Mouse (Mus musculus): ENCODE results near the gene Klhdc9. TPM values are rescaled to one million over a fixed set of nuclear protein-coding genes. Genes with fewer than 3 reads are reported as not detected.

The Klhdc9 gene
- polyA plus RNA-seq (2017; shearing (Covaris generic)), result not detected

DNA sequence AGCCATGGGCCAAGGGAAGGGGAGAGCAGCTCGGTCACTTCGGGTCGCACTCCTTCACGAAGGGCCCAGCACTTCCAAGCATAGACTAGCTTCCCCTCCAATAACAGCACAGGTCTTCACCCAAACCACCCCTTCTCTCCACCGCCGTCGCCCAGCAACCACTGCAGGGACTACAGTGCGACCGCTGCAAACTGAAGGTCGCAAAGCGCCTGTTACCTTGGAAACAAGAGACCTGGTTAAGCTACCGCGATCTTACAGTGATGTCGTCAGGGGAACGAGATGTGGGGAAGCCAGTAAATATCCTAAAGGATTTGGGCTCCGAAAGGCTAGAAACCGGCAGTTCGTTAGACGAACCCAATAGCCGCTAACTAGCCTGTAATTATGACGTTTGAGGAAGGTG, at the start of gene Klhdc9:
Klhdc9 (minus strand) TSS at position 143 of the 400 bp plus-strand sequence.

DNA sequence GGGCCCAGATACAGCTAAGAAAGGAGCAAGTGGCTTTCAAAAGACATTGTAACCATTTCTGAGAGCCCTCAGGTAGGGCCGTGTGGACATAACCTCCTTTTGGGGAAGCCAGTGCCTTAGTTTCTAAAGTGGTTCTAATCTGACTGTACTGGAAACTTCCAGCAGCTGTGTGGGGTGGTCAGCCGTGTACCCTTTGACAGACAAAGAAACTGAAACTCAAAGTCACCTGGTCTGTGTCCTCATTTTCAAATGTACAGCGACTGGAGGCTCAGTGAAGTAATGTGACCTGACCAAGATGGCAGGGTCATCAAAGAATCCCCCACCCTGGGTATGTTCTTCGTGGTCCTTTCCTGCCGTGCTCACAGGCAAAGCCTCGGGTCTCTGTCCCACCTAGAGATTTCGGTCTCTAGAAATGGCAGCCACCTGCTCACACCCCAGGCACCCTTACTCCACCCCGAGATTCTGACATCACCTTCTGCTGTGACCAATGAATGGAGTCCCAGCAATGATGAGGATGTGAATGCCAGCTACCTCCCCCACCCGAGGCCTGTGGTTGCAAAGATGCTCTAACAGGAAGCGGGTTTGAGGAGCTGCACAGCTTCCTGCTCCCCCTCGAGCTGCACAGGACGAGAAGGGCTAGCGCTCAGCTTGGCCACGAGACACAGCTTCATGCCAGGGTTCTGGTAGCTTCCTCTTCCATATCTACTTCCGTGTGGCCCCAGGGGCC, 27.9 kb upstream of the Klhdc9 start, which contains the start of gene Arhgap30:
Arhgap30 (plus strand) TSS at position 579 of the 727 bp plus-strand sequence.

DNA sequence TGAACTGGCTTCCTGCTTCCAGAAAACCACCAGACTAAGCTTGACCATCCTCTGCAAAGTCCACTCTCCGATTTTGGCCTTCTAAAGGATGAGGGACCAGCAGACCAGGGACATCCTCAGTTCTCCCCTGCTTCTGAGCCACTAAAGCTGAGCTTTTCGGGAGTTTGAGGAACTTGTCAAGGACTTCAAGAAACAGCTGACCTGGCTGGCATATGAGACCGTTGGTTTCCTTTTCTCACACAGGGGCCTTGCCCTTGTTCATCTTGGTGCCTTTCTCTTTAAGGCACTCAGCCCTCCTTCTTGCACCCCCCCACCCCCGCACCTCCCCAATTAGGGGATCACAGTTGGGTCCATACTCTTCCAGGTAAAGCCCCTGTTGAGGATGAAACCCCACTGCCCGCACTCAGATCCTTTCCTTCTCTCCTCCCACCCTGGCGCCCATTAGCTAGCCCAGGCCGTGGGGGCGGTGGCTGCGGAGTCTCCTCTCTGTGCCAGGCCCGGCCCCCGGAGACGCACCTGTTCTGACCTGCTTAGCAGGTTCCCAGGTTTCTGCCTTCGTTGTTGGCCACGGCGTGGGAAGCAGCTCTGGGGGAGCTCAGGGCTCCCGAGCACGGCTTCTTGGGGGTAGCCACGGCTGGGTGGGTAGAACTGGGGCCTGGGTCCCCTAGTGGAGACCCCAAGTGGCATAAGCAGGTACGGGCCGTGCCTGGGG, 9.4 kb upstream of the Klhdc9 start, which contains the start of gene Nectin4:
Nectin4 (plus strand) TSS at position 255 of the 712 bp plus-strand sequence.

DNA sequence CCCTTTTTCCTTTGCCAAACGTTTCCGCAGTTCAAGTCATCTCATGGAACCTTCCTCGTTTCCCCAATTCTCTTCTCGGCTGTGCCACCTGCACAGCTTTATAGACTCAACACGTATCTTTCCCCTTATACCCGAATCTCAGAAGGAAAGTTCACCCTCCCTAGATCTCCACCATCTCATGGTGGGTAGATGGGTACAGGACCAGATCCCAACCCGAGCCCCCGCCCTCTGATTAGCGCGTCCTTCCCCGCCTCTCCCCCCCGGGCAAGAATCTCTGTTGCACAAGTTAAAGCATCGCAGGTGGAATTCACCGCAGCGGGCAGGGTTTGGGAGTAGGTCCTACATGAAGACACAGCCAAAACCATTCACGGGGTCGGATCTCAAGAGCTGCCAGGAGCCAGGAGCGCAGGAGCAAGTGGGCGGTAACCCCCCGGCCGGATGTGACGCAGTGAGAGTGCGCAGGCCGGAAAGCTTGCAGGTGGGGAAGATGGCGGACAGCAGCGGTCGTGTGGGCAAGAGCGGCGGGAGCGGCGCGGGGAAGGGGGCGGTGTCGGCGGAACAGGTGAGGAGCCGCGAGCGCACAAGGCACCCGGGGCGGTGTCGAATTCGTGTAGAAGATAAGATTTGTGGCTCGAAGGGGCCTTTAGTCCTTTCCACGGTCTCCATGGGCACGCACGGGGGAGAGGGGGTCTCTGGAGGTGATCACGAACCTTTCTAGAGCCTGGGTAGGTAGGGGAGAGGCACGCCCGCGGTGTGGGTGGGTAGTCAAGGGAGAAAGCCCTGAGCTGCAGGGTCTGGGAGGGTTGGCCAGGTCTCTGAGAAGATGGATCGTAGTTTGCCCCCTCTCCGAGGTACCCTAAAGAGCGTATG, 15.1 kb downstream of the Klhdc9 start, which contains the start of the genes Nit1 and Pfdn2:
Nit1 (minus strand) TSS at position 422 of the 870 bp plus-strand sequence.
Pfdn2 (plus strand) TSS at position 446 of the 870 bp plus-strand sequence.

DNA sequence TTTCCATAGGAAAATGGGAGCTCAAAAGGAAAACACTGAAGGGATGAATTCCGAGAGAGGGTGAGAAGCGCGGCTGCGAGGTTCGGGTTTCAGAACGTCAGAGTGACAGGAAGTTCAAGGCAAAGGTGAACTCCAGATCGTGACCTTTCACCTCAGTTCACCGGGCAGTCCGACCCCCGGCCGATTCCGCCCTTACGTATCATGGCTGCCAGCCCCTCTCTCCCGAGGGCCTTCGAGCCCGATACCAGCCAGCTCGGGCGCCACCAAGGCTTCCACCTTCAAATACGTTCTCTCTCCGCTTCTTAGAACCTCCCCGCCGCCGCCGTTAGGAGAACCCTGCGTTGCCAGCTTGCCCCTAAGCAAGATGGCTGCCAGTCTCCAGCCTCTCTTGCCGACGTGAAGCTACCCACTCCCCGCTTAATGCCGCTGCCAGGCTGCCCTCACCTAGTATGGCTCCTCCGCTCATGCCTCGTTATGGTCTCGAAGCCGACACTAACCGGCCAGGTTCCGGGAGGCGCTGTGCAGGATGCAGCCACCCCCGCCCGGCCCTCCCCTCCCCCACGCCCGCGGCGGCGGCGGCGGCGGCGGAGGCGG, 31.7 kb downstream of the Klhdc9 start, which contains the start of gene Dedd:
Dedd (plus strand) TSS at position 307 of the 594 bp plus-strand sequence.

Other genes with a start within 250 kb of the Klhdc9 start
- 1 to 10 TPM in 1 of 2 experiments, not detected in 1; 3.6 TPM for gene Cfap126, start 246.9 kb downstream of the Klhdc9 start, polyA plus RNA-seq (2017; shearing (Covaris generic))
- gene Sdhc, start 210.2 kb downstream of the Klhdc9 start, polyA plus RNA-seq (2017; shearing (Covaris generic)), result 100 to 1,000 TPM; 156 to 158 TPM
- gene Mpz, start 210.1 kb downstream of the Klhdc9 start, polyA plus RNA-seq (2017; shearing (Covaris generic)), result under 1 TPM in 1 of 2 experiments, not detected in 1; 0.36 TPM
- under 1 TPM in 1 of 2 experiments, not detected in 1; 0.17 TPM for gene Pcp4l1, start 164.5 kb downstream of the Klhdc9 start, polyA plus RNA-seq (2017; shearing (Covaris generic))
- 1 to 10 TPM in 1 of 2 experiments, under 1 TPM in 1; 0.27 to 1.2 TPM for gene Nr1i3, start 146.8 kb downstream of the Klhdc9 start, polyA plus RNA-seq (2017; shearing (Covaris generic))
- 10 to 100 TPM; 29.9 to 43.7 TPM for gene Tomm40l, start 138.3 kb downstream of the Klhdc9 start, polyA plus RNA-seq (2017; shearing (Covaris generic))
- not detected for gene Apoa2, start 135.7 kb downstream of the Klhdc9 start, polyA plus RNA-seq (2017; shearing (Covaris generic))
- gene Fcer1g, start 126.4 kb downstream of the Klhdc9 start, polyA plus RNA-seq (2017; shearing (Covaris generic)), result 10 to 100 TPM in 1 of 2 experiments, 1 to 10 TPM in 1; 3.4 to 15.4 TPM
- gene Adamts4, start 110.4 kb downstream of the Klhdc9 start, polyA plus RNA-seq (2017; shearing (Covaris generic)), result 1 to 10 TPM in 1 of 2 experiments, not detected in 1; 1.3 TPM
- 100 to 1,000 TPM; 174 to 195 TPM for gene Ndufs2, start 109.4 kb downstream of the Klhdc9 start, polyA plus RNA-seq (2017; shearing (Covaris generic))
- gene B4galt3, start 90.5 kb downstream of the Klhdc9 start, polyA plus RNA-seq (2017; shearing (Covaris generic)), result 10 to 100 TPM; 39.8 to 41.4 TPM
- 10 to 100 TPM; 63.5 to 98.8 TPM for gene Ppox, start 79.6 kb downstream of the Klhdc9 start, polyA plus RNA-seq (2017; shearing (Covaris generic))
- 10 to 100 TPM; 58.7 to 64.2 TPM for gene Usp21, start 72.8 kb downstream of the Klhdc9 start, polyA plus RNA-seq (2017; shearing (Covaris generic))
- gene Ufc1, start 65.8 kb downstream of the Klhdc9 start, polyA plus RNA-seq (2017; shearing (Covaris generic)), result 10 to 100 TPM; 64.4 to 71.1 TPM
- 10 to 100 TPM; 42.6 to 52.0 TPM for gene Dedd, start 31.7 kb downstream of the Klhdc9 start, polyA plus RNA-seq (2017; shearing (Covaris generic))
- gene Nit1, start 15.2 kb downstream of the Klhdc9 start, polyA plus RNA-seq (2017; shearing (Covaris generic)), result 10 to 100 TPM; 42.0 to 43.2 TPM
- gene Pfdn2, start 15.1 kb downstream of the Klhdc9 start, polyA plus RNA-seq (2017; shearing (Covaris generic)), result 100 to 1,000 TPM in 1 of 2 experiments, 10 to 100 TPM in 1; 80.8 to 111 TPM
- gene Nectin4, start 9.3 kb upstream of the Klhdc9 start, polyA plus RNA-seq (2017; shearing (Covaris generic)), result 1 to 10 TPM in 1 of 2 experiments, under 1 TPM in 1; 0.29 to 1.4 TPM
- 100 to 1,000 TPM; 170 to 197 TPM for gene Arhgap30, start 28.2 kb upstream of the Klhdc9 start, polyA plus RNA-seq (2017; shearing (Covaris generic))
- 10 to 100 TPM; 72.9 to 77.0 TPM for gene Usf1, start 50.5 kb upstream of the Klhdc9 start, polyA plus RNA-seq (2017; shearing (Covaris generic))
- gene Tstd1, start 58.1 kb upstream of the Klhdc9 start, polyA plus RNA-seq (2017; shearing (Covaris generic)), result 1 to 10 TPM; 2.6 to 3.1 TPM
- gene F11r, start 76.7 kb upstream of the Klhdc9 start, polyA plus RNA-seq (2017; shearing (Covaris generic)), result 1 to 10 TPM in 1 of 2 experiments, not detected in 1; 1.8 TPM
- 10 to 100 TPM; 13.0 to 16.1 TPM for gene Alyref2, start 142.7 kb upstream of the Klhdc9 start, polyA plus RNA-seq (2017; shearing (Covaris generic))
- under 1 TPM in 1 of 2 experiments, not detected in 1; 0.24 TPM for gene Itln1, start 174.5 kb upstream of the Klhdc9 start, polyA plus RNA-seq (2017; shearing (Covaris generic))
- gene Cd244a, start 198.4 kb upstream of the Klhdc9 start, polyA plus RNA-seq (2017; shearing (Covaris generic)), result 1 to 10 TPM in 1 of 2 experiments, under 1 TPM in 1; 0.57 to 2.0 TPM
- 100 to 1,000 TPM; 155 to 156 TPM for gene Ly9, start 246.6 kb upstream of the Klhdc9 start, polyA plus RNA-seq (2017; shearing (Covaris generic))